Comparison of ENCODE assay signal across 21 mouse cellular contexts in the genomic region with DNA sequence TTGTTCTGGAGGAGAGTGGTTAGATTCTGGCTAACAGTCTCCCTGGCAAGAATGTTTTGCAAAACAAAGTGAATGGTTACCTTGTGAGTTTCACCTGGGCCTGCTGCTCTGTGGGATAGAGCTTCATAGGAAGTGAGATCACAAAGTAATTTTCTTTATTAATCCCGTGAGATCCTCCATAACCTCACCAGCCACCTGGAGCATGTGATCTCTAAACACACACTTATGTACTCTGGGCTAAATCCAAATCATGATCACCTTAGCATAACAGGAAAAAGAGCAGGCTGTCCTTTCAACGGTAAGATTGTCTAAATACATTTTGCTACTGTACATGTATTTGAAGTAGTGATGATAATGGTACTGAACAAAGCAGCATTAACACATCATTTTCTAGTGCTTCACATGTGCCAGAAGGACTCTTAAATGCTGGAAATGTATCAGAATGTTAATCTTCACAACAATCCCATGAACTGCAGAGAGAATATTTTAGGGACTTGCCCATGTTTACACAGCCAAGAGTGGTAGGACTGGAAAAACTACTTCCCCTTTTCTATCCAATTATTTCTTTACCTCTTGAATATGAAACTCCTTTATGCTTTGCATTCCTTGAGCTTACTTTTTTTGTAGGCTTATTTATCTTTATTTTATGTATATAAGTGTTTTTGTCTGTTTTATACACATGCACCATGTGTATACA. TPM values are rescaled to one million over a fixed set of nuclear protein-coding genes. Genes with fewer than 3 reads are reported as not detected.
"Had no signal": no experiment of that assay in that cellular context is flagged by ENCODE, and none has a peak within 500 bp of the region (broad histone marks: within the 10 kb centered on the region; RNA-seq: fewer than 3 reads in every experiment).

No protein-coding gene starts in this region.

- H3K4me1 ChIP-seq: limb, embryonic 10.5 days; liver, embryonic 15.5 days; megakaryocyte, embryonic 14.5 days; midbrain, embryonic 15.5 days; neural tube, embryonic 12.5 days had no signal

- H3K4me2 ChIP-seq: liver, embryonic 11.5 days; liver, embryonic 15.5 days; midbrain, embryonic 11.5 days; midbrain, embryonic 15.5 days; neural tube, embryonic 12.5 days had no signal

- H3K36me3 ChIP-seq: limb, embryonic 10.5 days; liver, embryonic 15.5 days; midbrain, embryonic 15.5 days; neural tube, embryonic 12.5 days had no signal

- ATAC-seq: midbrain, embryonic 15.5 days had no signal

- H3K27ac ChIP-seq: kidney, postnatal 0 days; layer of hippocampus, adult 2 months; left cerebral cortex, adult 2 months; limb, embryonic 10.5 days; liver, embryonic 15.5 days; macrophage; midbrain, embryonic 15.5 days; neural tube, embryonic 12.5 days had no signal

- H3K4me3 ChIP-seq: layer of hippocampus, adult 2 months; left cerebral cortex, adult 2 months; limb, embryonic 10.5 days; liver, embryonic 15.5 days; megakaryocyte, embryonic 14.5 days; midbrain, embryonic 15.5 days; neural tube, embryonic 12.5 days had no signal

- DNase-seq: kidney, adult 11 months; kidney, adult 9 months; kidney, postnatal 36 days; thymus, postnatal 14 days had no signal

- H3K27me3 ChIP-seq: liver, embryonic 15.5 days; megakaryocyte, embryonic 14.5 days; midbrain, embryonic 15.5 days; neural tube, embryonic 12.5 days had no signal

- H3K9me3 ChIP-seq: limb, embryonic 10.5 days; liver, embryonic 15.5 days; megakaryocyte, embryonic 14.5 days; midbrain, embryonic 15.5 days; neural tube, embryonic 12.5 days had no signal

- H3K9ac ChIP-seq: liver, embryonic 15.5 days; midbrain, embryonic 15.5 days; neural tube, embryonic 12.5 days had no signal

RNA-seq across cellular contexts. Expression of a gene that starts 13.4 kb away (rescaled TPM):
- total RNA-seq: left cerebral cortex, adult 2 months; monocyte, adult 5-6 weeks; neutrophil, adult 5-6 weeks had no signal
- polyA plus RNA-seq: intestine, embryonic 14.5 days; kidney, postnatal 0 days; limb, embryonic 10.5 days; liver, embryonic 11.5 days; liver, embryonic 15.5 days; macrophage; midbrain, embryonic 11.5 days; neural tube, embryonic 12.5 days had no signal

RNA-seq across cellular contexts. Expression of a gene that starts 46.8 kb away (rescaled TPM):
- total RNA-seq: layer of hippocampus, adult 2 months; layer of hippocampus, postnatal 25 days; left cerebral cortex, adult 2 months; left cerebral cortex, postnatal 14 days; monocyte, adult 5-6 weeks; neutrophil, adult 5-6 weeks had no signal
- polyA plus RNA-seq: intestine, embryonic 14.5 days; kidney, postnatal 0 days; limb, embryonic 10.5 days; limb, embryonic 14.5 days; liver, embryonic 11.5 days; liver, embryonic 15.5 days; macrophage; midbrain, embryonic 11.5 days; midbrain, embryonic 15.5 days; neural tube, embryonic 12.5 days had no signal

RNA-seq across cellular contexts. Expression of a gene that starts 56.5 kb away (rescaled TPM):
- total RNA-seq: layer of hippocampus, adult 2 months; layer of hippocampus, postnatal 25 days; left cerebral cortex, adult 2 months; left cerebral cortex, postnatal 14 days; monocyte, adult 5-6 weeks; neutrophil, adult 5-6 weeks had no signal
- polyA plus RNA-seq: intestine, embryonic 14.5 days; kidney, postnatal 0 days; limb, embryonic 10.5 days; limb, embryonic 14.5 days; liver, embryonic 11.5 days; liver, embryonic 15.5 days; macrophage; midbrain, embryonic 11.5 days; midbrain, embryonic 15.5 days; neural tube, embryonic 12.5 days had no signal
